Mouse (Mus musculus): ENCODE results near the gene Kcna6. TPM values are rescaled to one million over a fixed set of nuclear protein-coding genes. Genes with fewer than 3 reads are reported as not detected.

Kcna6 gene
- polyA plus RNA-seq, 1 experiment from 2014 or later, result 0.05 TPM

GRCm38 (mm10) chr6:126685135-126685534, 55.3 kb downstream of the Kcna6 start:
- CTCF ChIA-PET, result interaction anchor here (0.9 kb wide), 1 partner anchor 9 kb away, joined by 5 read pairs; no protein-coding TSS in a partner anchor
- no peak for DNase-seq (ENCODE audit: low read depth, low spot score)
- ATAC-seq, result no peak
- POLR2A ChIA-PET, result interaction anchor here (0.6 kb wide), 1 partner anchor 21 kb away, joined by 3 read pairs; no protein-coding TSS in a partner anchor
- in situ Hi-C loops (cut with MboI; ENCODE audit: low pct_unique_long_range_greater_than_20kb), result no loop called here
- no peak for TF ChIP-seq CTCF (IDR thresholded peaks at IDR 0.05)
- peaks cover 25% of the 10 kb centered on the region for H3K27me3 ChIP-seq

- in situ Hi-C loops (cut with MboI; ENCODE audit: low pct_unique_long_range_greater_than_20kb), result no loop called here
- no peak for DNase-seq (ENCODE audit: low read depth, low spot score)
- TF ChIP-seq CTCF (IDR thresholded peaks at IDR 0.05), result peak; percentile 78
- ChIA-PET CTCF (interaction anchor here (1.0 kb wide), 1 partner anchor 115 kb away, joined by 6 read pairs; no protein-coding TSS in a partner anchor), POLR2A (no interaction called here)
- H3K27me3 ChIP-seq, result peaks cover 51% of the 10 kb centered on the region
- no peak for ATAC-seq
Observed at GRCm38 (mm10) chr6:126678961-126679360, 61.5 kb downstream of the Kcna6 start.

GRCm38 (mm10) chr6:126667001-126667400, 73.5 kb downstream of the Kcna6 start:
- ChIA-PET POLR2A (no interaction called here), CTCF (no interaction called here)
- in situ Hi-C loops (cut with MboI; ENCODE audit: low pct_unique_long_range_greater_than_20kb), result no loop called here
- no peak for TF ChIP-seq CTCF (IDR thresholded peaks at IDR 0.05)
- no peak for ATAC-seq
- peaks cover 38% of the 10 kb centered on the region for H3K27me3 ChIP-seq
- no peak for DNase-seq (ENCODE audit: low read depth, low spot score)

- in situ Hi-C loops (cut with MboI; ENCODE audit: low pct_unique_long_range_greater_than_20kb), result no loop called here
- CTCF ChIA-PET, result no interaction called here
- ATAC-seq (no peak), DNase-seq (ENCODE audit: low read depth, low spot score) (no peak)
- POLR2A ChIA-PET, result no interaction called here
- peaks cover 48% of the 10 kb centered on the region for H3K27me3 ChIP-seq
- TF ChIP-seq CTCF (IDR thresholded peaks at IDR 0.05), result no peak
Observed at GRCm38 (mm10) chr6:126666091-126666490, 74.4 kb downstream of the Kcna6 start.

- in situ Hi-C loops (cut with MboI; ENCODE audit: low pct_unique_long_range_greater_than_20kb), result no loop called here
- TF ChIP-seq CTCF (IDR thresholded peaks at IDR 0.05), result no peak
- DNase-seq (ENCODE audit: low read depth, low spot score), result no peak
- ChIA-PET POLR2A (interaction anchor here (0.6 kb wide), 1 partner anchor 21 kb away, joined by 3 read pairs; no protein-coding TSS in a partner anchor), CTCF (interaction anchor here (1.0 kb wide), 1 partner anchor 11 kb away, joined by 3 read pairs; no protein-coding TSS in a partner anchor)
- no peak for ATAC-seq
- H3K27me3 ChIP-seq, result peaks cover 48% of the 10 kb centered on the region
Observed at GRCm38 (mm10) chr6:126664569-126664968, 75.9 kb downstream of the Kcna6 start.

Other genes starting within 250 kb of the Kcna6 start
- gene Kcna5, start 205.3 kb downstream of the Kcna6 start, polyA plus RNA-seq (2021), result 1.4 TPM
- gene Kcna1, start 94.3 kb downstream of the Kcna6 start, polyA plus RNA-seq (2021), result 0.42 TPM
- 183 TPM for gene Ndufa9, start 108.5 kb upstream of the Kcna6 start, polyA plus RNA-seq (2021)
- gene Akap3, start 112.4 kb upstream of the Kcna6 start, polyA plus RNA-seq (2021), result not detected
- not detected for gene Dyrk4, start 181.2 kb upstream of the Kcna6 start, polyA plus RNA-seq (2021)
- 14.4 TPM for gene Rad51ap1, start 198.9 kb upstream of the Kcna6 start, polyA plus RNA-seq (2021)
- gene D6Wsu163e, start 199.3 kb upstream of the Kcna6 start, polyA plus RNA-seq (2021), result 26.6 TPM

Data from Patski (cell line).